Mouse (Mus musculus) CH12.LX (cell line): ENCODE measurements around the gene F2r.

Experiments
- CHD2 ChIP-seq: IDR thresholded peaks from 2 replicates; pipeline ENCODE4 v1.6.1; 2011; ENCODE audit warnings: low read length, improper control_type of control experiment
- CTCF ChIP-seq, 2 experiments: IDR thresholded peaks in 1 of 2; conservative IDR thresholded peaks in 1 of 2; 2 replicates each; pipeline ENCODE4 v1.5.1; 2011 to 2012; ENCODE audit warnings: low read depth in 2 of 2, low read length in 2 of 2, improper control_type of control experiment in 1 of 2, inconsistent platforms in 1 of 2, mild to moderate bottlenecking in 1 of 2, moderate library complexity in 1 of 2
- GABPA ChIP-seq: IDR thresholded peaks from 2 replicates; pipeline ENCODE4 v1.6.1; 2012; ENCODE audit warnings: low read depth, low read length, improper control_type of control experiment, inconsistent platforms; ENCODE audit not compliant: insufficient replicate concordance
- HCFC1 ChIP-seq: IDR thresholded peaks from 2 replicates; pipeline ENCODE4 v1.6.1; 2012; ENCODE audit warnings: low read depth, mild to moderate bottlenecking, inconsistent platforms, low read length, improper control_type of control experiment
- KAT2A ChIP-seq: IDR thresholded peaks from 2 replicates; pipeline ENCODE4 v1.6.1; 2012; ENCODE audit warnings: low read length, improper control_type of control experiment, inconsistent platforms; ENCODE audit not compliant: insufficient replicate concordance
- MAX ChIP-seq: IDR thresholded peaks from 2 replicates; pipeline ENCODE4 v1.6.1; 2011; ENCODE audit warnings: low read length, improper control_type of control experiment
- MXI1 ChIP-seq: IDR thresholded peaks from 2 replicates; pipeline ENCODE4 v1.6.1; 2011; ENCODE audit warnings: mild to moderate bottlenecking, low read depth, low read length, improper control_type of control experiment
- POLR2A ChIP-seq: IDR thresholded peaks from 2 replicates; pipeline ENCODE4 v1.6.1; 2011; ENCODE audit warnings: low read depth, mild to moderate bottlenecking, improper control_type of control experiment, low read length
- POLR2AphosphoS2 ChIP-seq: IDR thresholded peaks from 2 replicates; pipeline ENCODE4 v1.6.1; 2011; ENCODE audit warnings: low read depth, low read length, improper control_type of control experiment
- RAD21 ChIP-seq: IDR thresholded peaks from 2 replicates; pipeline ENCODE4 v1.6.1; 2011; ENCODE audit warnings: low read depth, mild to moderate bottlenecking, low read length, improper control_type of control experiment, moderate library complexity
- TBP ChIP-seq: conservative IDR thresholded peaks from 2 replicates; pipeline ENCODE4 v1.6.1; 2011; ENCODE audit warnings: low read depth, low read length, improper control_type of control experiment
- USF1 ChIP-seq: IDR thresholded peaks from 2 replicates; pipeline ENCODE4 v1.6.1; 2014; ENCODE audit warnings: low read depth, mild to moderate bottlenecking, inconsistent platforms, low read length, improper control_type of control experiment
- ZNF384 ChIP-seq: IDR thresholded peaks from 2 replicates; pipeline ENCODE4 v1.6.1; 2012; ENCODE audit warnings: low read depth, low read length, improper control_type of control experiment, inconsistent platforms

GRCm38 (mm10) chr13:95663834-95664233 lies 45.5 kb upstream of the F2r start:
- TF ChIP-seq CTCF (conservative IDR thresholded peaks at IDR 0.05 in 1 of 2, IDR thresholded peaks at IDR 0.05 in 1 of 2; ENCODE audit: low read depth in 2 of 2, low read length in 2 of 2) (no peak), HCFC1 (no peak), MAX (no peak), POLR2AphosphoS2 (no peak), KAT2A (no peak), USF1 (no peak), GABPA (no peak), MXI1 (no peak), CHD2 (no peak), POLR2A (no peak), RAD21 (no peak), ZNF384 (no peak), TBP (no peak)
